Mouse (Mus musculus) midbrain, postnatal 0 days (tissue): ENCODE results near the gene Moap1. TPM values are rescaled to one million over a fixed set of nuclear protein-coding genes. Genes with fewer than 3 reads are reported as not detected.

Experiments used
- ATAC-seq: fragments of 200-750 bp; cut with Nextera tagmentation; 2 replicates; pipeline ENCODE4 v1.8.0; 2017; ENCODE audit warnings: moderate number of reproducible peaks, mild to moderate bottlenecking, moderate TSS enrichment, moderate library complexity; ENCODE audit not compliant: low FRiP score
- DNase-seq: peaks from one replicate; pipeline ENCODE4 v3.0.0-alpha.2; 2015; ENCODE audit warnings: low spot score
- H3K27ac ChIP-seq: fragments of 300-500 bp; sonication (generic); 2 replicates; pipeline ENCODE4 v1.5.1; 2014; ENCODE audit warnings: low read depth, mild to moderate bottlenecking, low read length, mixed read lengths
- H3K27me3 ChIP-seq: fragments of 300-500 bp; sonication (generic); 2 replicates; pipeline ENCODE4 v1.6.1; 2014; ENCODE audit warnings: low read length, control low read depth, mixed read lengths; ENCODE audit not compliant: insufficient read depth
- H3K36me3 ChIP-seq: fragments of 300-500 bp; sonication (generic); 2 replicates; pipeline ENCODE4 v1.6.1; 2014; ENCODE audit warnings: low read length, control low read depth, mixed read lengths; ENCODE audit not compliant: insufficient read depth
- H3K4me1 ChIP-seq: fragments of 300-500 bp; sonication (generic); 2 replicates; pipeline ENCODE4 v1.6.1; 2014; ENCODE audit warnings: mild to moderate bottlenecking, control low read depth, antibody characterized with exemption, low read length, mixed read lengths; ENCODE audit not compliant: insufficient read depth
- H3K4me2 ChIP-seq: fragments of 300-500 bp; sonication (generic); 2 replicates; pipeline ENCODE4 v1.6.1; 2014; ENCODE audit warnings: low read depth, mild to moderate bottlenecking, low read length, mixed read lengths; ENCODE audit not compliant: poor library complexity, severe bottlenecking
- H3K4me3 ChIP-seq: fragments of 300-500 bp; sonication (generic); 2 replicates; pipeline ENCODE4 v1.5.1; 2014; ENCODE audit warnings: low read depth, mild to moderate bottlenecking, low read length, moderate library complexity
- H3K9ac ChIP-seq: fragments of 300-500 bp; sonication (generic); replicated peaks from 2 replicates; pipeline ENCODE4 v1.6.1; 2014; ENCODE audit warnings: mild to moderate bottlenecking, low read length, moderate library complexity, mixed read lengths; ENCODE audit not compliant: poor library complexity, severe bottlenecking
- H3K9me3 ChIP-seq: fragments of 300-500 bp; sonication (generic); 2 replicates; pipeline ENCODE4 v1.6.1; 2016; ENCODE audit warnings: low read length, control low read depth
- CTCF ChIP-seq: IDR thresholded peaks from 2 replicates; pipeline ENCODE4 v1.5.1; 2016; ENCODE audit warnings: antibody characterized with exemption, mild to moderate bottlenecking
- WGBS: fragments of 180-500 bp; shearing (Covaris S2); extraction: QIAGEN DNeasy Blood & Tissue Kit; methylation state at CpG from one replicate; pipeline ENCODE4 v1.1.7; 2014; 5-methylcytosine and 5-hydroxymethylcytosine counted together
- polyA plus RNA-seq: library from polyadenylated mRNA; unstranded; fragments of >200 nt; fragmentation: Nextera tagmentation; extraction: Ambion mirVana; gene quantifications from 2 replicates; pipeline ENCODE4 v1.2.1, GENCODE M21; 2015
- total RNA-seq: library from RNA; depleted of rRNA; stranded (reverse); fragments of >200 nt; gene quantifications from 2 replicates; pipeline ENCODE4 v1.2.3, GENCODE M21; 2014

Gene Moap1
- total and polyA plus RNA-seq, 2 experiments from 2014 or later: 20.9 to 71.8 TPM

DNA sequence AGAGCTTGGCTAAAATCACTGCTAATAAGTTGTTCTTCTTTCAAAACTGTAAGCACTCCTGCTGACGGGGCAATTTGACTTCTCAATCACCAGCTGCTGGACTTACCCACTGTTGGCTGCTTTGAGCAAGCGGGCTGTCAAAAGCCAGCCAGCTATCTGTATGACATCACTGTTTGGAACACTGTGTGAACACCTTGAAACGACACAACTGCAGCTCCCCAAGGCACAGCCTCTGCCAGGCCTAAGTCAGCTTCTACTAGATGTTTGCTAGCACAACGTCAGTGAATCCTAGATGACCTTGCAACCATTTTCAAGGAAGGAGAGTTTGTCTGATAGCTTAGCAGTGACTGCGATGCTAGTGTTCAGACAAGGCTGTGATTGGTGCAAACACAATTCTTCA, 4.4 kb downstream of the Moap1 start:
- Histone ChIP-seq H3K9ac (no peak overlapping the region), H3K36me3 (no peaks in the 10 kb centered on the region; the same call in 1 of the 2 replicates), H3K4me1 (peaks cover 6% of the 10 kb centered on the region; the same call in 1 of the 2 replicates), H3K4me2 (no peak overlapping the region), H3K4me3 (no peak overlapping the region), H3K27me3 (no peaks in the 10 kb centered on the region), H3K9me3 (no peaks in the 10 kb centered on the region), H3K27ac (no peak overlapping the region)
- no peak for DNase-seq
- WGBS: 82% methylated on average over 5 of the region's 5 CpGs
- no peak for ATAC-seq
- no peak for TF ChIP-seq CTCF

DNA sequence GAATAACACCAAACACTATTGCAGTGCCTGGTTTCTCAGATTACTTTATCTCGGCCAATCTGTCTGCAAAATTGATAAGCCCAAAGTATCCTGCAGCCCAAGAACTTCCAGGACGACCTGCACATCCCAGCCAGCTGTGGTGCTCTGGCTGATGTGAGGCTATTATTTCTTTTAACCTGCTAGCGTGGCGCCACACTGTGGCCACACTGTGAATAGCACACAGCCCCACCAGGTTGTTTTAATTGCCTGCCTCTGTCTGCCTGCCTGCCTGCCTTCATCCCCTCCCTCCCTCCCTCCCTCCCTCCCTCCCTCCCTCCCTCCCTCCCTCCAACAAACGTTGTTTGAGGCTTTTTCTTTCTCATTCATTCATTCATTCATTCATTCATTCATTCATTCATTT, 10.1 kb downstream of the Moap1 start:
- no peaks in the 10 kb centered on the region for H3K9me3 ChIP-seq
- ATAC-seq (no peak), DNase-seq (peak; percentile 64)
- TF ChIP-seq CTCF: peak; percentile 73
- H3K36me3 ChIP-seq: no peaks in the 10 kb centered on the region; the same call in 1 of the 2 replicates
- no peak overlapping the region for H3K4me2 ChIP-seq
- no peaks in the 10 kb centered on the region for H3K27me3 ChIP-seq
- peaks cover 13% of the 10 kb centered on the region; the same call in 1 of the 2 replicates for H3K4me1 ChIP-seq
- no peak overlapping the region for H3K27ac ChIP-seq
- H3K9ac ChIP-seq: no peak overlapping the region
- no peak overlapping the region for H3K4me3 ChIP-seq
- WGBS: 16% methylated on average over 4 of the region's 5 CpGs

DNA sequence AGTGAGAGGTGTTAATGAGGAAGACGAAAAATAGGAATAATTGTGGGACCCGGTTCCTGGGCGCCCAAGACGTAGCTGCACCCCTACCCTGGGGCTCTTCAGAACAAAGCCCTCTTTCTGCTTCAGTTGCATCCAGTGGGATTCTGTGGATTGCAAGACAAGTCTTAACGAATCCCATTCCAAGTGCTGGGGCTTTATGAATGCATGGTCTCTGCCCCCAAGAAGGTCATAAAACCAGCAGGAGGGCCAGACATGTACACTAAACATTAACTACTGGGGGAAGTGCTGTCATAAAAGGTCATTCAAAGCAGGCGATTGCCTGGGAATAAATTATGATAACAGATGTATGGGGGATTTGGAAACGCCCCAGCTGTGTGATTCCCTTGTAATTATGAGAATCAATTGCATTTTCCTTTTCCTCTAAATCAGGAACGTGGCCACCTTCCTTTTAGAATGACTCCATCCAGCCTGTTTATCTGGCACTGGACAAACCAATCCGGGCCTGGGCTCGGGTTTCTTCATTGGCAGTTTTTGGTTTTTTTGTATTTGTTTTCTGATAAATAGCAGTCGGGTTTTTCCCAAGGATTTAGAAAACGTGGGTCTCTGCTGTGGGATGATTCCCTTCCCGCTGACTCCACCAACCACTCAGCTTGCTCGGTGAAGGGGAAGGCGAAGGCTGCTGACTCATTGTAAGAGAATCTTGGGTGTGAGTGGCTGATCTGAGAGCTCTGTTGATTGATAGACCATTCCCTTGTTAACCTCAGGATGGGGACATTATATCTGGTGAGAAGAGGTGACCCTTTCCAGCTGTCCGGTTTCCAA, 12.5 kb downstream of the Moap1 start:
- DNase-seq (peak; percentile 32), ATAC-seq (peak; percentile 18; the same call in 1 of the 2 replicates)
- no peak for TF ChIP-seq CTCF
- Histone ChIP-seq H3K27ac (peak overlapping the region; percentile 77), H3K9ac (no peak overlapping the region), H3K36me3 (no peaks in the 10 kb centered on the region), H3K4me3 (no peak overlapping the region), H3K4me2 (peak overlapping the region; percentile 32), H3K4me1 (peaks cover 13% of the 10 kb centered on the region; the same call in 1 of the 2 replicates), H3K27me3 (no peaks in the 10 kb centered on the region), H3K9me3 (no peaks in the 10 kb centered on the region)
- 40% methylated on average over 16 of the region's 16 CpGs for WGBS

DNA sequence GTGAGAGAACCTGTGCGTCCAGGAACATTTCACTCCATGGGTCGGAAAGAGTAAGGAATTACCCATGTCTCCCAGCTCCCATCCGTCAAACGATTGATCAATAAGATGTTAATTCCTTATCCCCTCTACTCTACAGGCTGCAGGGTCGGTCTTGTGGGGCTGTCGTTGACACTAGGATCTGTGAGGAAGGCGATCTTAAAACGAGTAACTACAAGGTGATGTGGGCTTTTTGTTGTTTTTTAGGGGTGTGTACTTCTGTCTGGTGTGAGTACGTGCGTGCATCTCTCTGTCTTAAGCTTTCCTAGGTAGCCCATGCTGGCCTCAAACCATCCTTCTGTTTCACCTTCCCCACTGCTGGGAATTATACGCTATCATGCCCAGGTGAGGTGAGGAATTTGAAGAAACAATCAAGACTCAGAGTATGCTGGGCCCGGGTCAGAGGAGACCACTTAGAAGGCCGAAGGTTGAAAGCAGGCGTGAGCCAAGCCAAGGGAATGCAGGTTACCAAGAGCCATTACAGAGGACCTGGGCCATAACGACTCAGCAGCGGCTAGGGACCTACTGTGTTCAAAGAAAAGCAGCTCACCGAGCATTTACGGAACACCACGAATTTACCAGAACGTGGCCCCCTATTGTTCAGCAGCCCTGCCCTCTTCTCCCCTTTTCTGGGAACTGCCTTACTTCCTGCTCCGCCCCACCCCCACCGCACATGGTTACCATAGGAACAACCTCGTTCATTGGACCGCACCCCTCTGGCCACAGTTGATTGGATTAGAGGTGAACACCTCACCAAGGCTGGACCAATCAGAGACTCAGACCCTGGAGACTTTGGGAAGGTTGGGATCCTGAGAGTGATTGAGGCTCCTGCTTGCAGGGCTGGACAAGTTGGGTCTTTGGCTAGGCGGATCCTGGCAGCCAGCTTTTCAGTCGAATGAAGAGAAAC, 13.3 kb downstream of the Moap1 start:
- Histone ChIP-seq H3K9ac (no peak overlapping the region), H3K9me3 (no peaks in the 10 kb centered on the region), H3K4me1 (peaks cover 13% of the 10 kb centered on the region; the same call in 1 of the 2 replicates), H3K4me2 (peak overlapping the region; percentile 32), H3K27me3 (no peaks in the 10 kb centered on the region), H3K36me3 (no peaks in the 10 kb centered on the region), H3K27ac (peak overlapping the region; percentile 77), H3K4me3 (no peak overlapping the region)
- no peak for TF ChIP-seq CTCF
- 33% methylated on average over 25 of the region's 26 CpGs for WGBS
- ATAC-seq: peak; percentile 96
- DNase-seq: peak; percentile 95

DNA sequence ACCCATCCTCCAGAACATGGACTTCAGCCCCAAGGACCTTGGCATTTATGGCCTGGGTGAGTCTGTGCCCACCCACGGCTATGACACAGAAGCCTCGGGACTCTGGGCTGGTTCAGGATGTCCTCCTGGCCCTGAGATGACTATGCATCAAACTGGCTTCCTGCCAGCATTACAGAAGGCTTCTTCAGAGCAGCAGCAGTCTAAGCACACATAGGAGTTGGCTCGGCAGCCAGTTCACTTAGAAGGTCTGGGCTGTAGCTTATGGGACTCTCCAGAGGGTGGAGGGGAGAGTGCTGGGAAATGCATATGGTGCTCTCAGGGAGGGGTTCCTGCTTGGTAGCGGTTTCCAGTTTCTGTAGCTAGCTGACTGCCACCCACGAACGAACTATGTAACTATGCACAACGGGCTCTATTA, 17.7 kb downstream of the Moap1 start:
- ATAC-seq (no peak), DNase-seq (no peak)
- no peak overlapping the region for H3K4me2 ChIP-seq
- no peaks in the 10 kb centered on the region for H3K36me3 ChIP-seq
- no peaks in the 10 kb centered on the region for H3K27me3 ChIP-seq
- H3K9ac ChIP-seq: no peak overlapping the region
- peaks cover 8% of the 10 kb centered on the region; the same call in 1 of the 2 replicates for H3K4me1 ChIP-seq
- 85% methylated on average over 7 of the region's 7 CpGs for WGBS
- H3K4me3 ChIP-seq: no peak overlapping the region
- H3K9me3 ChIP-seq: no peaks in the 10 kb centered on the region
- H3K27ac ChIP-seq: no peak overlapping the region
- TF ChIP-seq CTCF: no peak
